Mouse (Mus musculus): ENCODE measurements around the gene Nfkbib. TPM values are rescaled to one million over a fixed set of nuclear protein-coding genes. Genes with fewer than 3 reads are reported as not detected.

Gene Nfkbib
- polyA plus RNA-seq, 1 experiment = 13.8 TPM

DNA sequence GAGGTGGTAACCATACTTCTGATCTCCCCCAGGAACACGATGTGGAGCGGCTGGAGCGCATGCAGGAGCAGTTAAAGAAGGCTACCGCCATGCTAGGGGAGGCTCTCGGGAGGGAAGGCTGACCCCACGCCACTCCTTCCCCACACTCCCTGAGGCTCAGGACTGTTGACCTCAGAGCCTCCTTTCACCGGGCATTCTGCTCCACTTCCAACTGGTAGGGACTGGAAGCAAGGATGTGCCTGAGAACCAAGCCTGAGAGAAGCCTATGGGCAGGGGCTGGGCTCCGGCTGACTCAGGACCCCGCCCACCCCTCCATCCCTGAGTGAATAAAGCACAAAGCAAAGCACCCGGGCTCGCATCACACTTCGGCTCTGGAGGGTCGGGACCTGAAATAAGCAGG is 8.7 kb downstream of the Nfkbib start:
- no peaks in the 10 kb centered on the region for H3K4me1 ChIP-seq (ENCODE audit: control insufficient read depth, insufficient read depth, low read length)
- no peak overlapping the region for H3K27ac ChIP-seq (ENCODE audit: insufficient read depth, low read length)
- TF ChIP-seq CTCF (IDR thresholded peaks at IDR 0.05; ENCODE audit: borderline replicate concordance, insufficient read depth, low read length) (no peak), POLR2A (IDR thresholded peaks at IDR 0.05; ENCODE audit: low read depth, low read length) (no peak)
- H3K4me3 ChIP-seq (ENCODE audit: insufficient read depth, low read length) = no peak overlapping the region

DNA sequence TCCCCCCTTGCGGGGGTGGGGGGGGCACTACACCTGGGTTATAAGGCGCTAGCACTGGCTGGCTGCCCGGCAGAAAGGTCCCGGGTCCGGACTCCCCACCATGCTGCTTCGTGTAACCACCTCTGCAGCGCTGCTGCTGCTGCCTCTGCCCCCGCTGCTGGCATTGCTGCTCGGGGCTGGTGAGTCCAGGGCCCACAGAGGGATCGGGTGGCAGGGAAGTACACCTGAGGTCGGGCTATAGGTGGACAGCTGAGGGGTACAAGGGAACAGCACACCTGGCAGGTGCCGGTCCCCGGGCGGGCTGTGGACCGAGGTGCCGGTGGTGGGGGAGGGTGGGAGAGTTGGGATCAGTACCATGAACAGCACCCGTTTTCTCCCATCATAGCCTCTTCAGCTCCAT is 11.2 kb downstream of the Nfkbib start, which contains the start of gene Ccer2:
TSS of gene Ccer2 (plus strand) at position 96 of the 400 bp plus-strand sequence.
- H3K4me3 ChIP-seq (ENCODE audit: insufficient read depth, low read length) = no peak within 1 kb of the TSS
- no peak within 1 kb of the TSS for H3K27ac ChIP-seq (ENCODE audit: insufficient read depth, low read length)
- TF ChIP-seq POLR2A (IDR thresholded peaks at IDR 0.05; ENCODE audit: low read depth, low read length) (no peak), CTCF (IDR thresholded peaks at IDR 0.05; ENCODE audit: borderline replicate concordance, insufficient read depth, low read length) (no peak)
- no peaks in the 10 kb centered on the region for H3K4me1 ChIP-seq (ENCODE audit: control insufficient read depth, insufficient read depth, low read length)

DNA sequence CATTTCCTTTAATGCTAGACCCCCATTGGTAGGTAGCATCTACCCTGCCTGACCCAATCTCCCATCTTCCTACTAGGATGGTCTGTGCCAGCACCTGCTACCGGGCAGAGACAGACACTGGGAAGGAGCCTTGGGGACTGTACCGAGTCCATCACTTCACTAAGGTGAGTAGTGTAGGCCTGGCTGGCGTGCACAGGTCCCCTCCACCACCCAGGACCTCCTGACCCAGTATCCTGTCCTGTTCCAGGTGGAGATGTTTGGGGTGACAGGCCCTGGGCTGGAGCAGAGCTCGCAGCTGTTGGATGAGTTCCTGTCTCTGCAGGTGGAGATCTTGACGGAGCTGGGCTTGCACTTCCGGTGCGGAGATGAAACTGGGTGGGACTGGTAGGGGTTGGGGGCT is 17.4 kb downstream of the Nfkbib start:
- Histone ChIP-seq H3K4me1 (ENCODE audit: control insufficient read depth, insufficient read depth, low read length) (no peaks in the 10 kb centered on the region), H3K4me3 (ENCODE audit: insufficient read depth, low read length) (no peak overlapping the region), H3K27ac (ENCODE audit: insufficient read depth, low read length) (no peak overlapping the region)
- TF ChIP-seq CTCF (IDR thresholded peaks at IDR 0.05; ENCODE audit: borderline replicate concordance, insufficient read depth, low read length) = no peak

- H3K4me3 ChIP-seq (ENCODE audit: insufficient read depth, low read length) = peak within 1 kb of the TSS; percentile 78
- no peaks in the 10 kb centered on the region for H3K4me1 ChIP-seq (ENCODE audit: control insufficient read depth, insufficient read depth, low read length)
- TF ChIP-seq POLR2A (IDR thresholded peaks at IDR 0.05; ENCODE audit: low read depth, low read length) = peak; percentile 86
- peak; percentile 61 for TF ChIP-seq CTCF (IDR thresholded peaks at IDR 0.05; ENCODE audit: borderline replicate concordance, insufficient read depth, low read length)
- H3K27ac ChIP-seq (ENCODE audit: insufficient read depth, low read length) = peak within 1 kb of the TSS; percentile 75
Measured at GRCm38 (mm10) chr7:28741709-28742438, 25.4 kb downstream of the Nfkbib start, which contains the start of the genes Mrps12 and Sars2. TSS of gene Mrps12 (minus strand) at chr7:28741820. TSS of gene Sars2 (plus strand) at chr7:28741992.

GRCm38 (mm10) chr7:28741368-28741708 is 26.0 kb downstream of the Nfkbib start:
- peak overlapping the region; percentile 22 for H3K27ac ChIP-seq (ENCODE audit: insufficient read depth, low read length)
- TF ChIP-seq POLR2A (IDR thresholded peaks at IDR 0.05; ENCODE audit: low read depth, low read length) (no peak), CTCF (IDR thresholded peaks at IDR 0.05; ENCODE audit: borderline replicate concordance, insufficient read depth, low read length) (no peak)

DNA sequence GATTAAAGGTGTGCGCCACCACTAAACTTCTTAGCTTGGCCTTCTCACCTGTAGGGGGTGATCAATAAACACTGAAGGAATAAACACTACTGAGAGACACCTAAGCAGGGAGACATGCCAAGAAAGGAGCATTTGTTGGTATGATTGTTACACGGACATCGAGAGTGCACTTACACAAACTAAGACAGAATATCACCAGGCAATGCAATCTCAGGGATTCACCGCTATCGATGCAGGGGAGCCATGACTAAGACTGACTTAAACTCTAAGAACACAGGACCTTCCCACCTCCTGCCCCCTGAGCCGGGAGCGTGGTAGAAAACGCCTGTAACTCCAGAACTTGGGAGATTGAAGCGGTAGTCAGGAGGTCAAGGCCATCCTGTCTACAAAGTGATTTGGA is 26.4 kb downstream of the Nfkbib start:
- peak overlapping the region; percentile 22; the same call in 1 of the 2 replicates for H3K27ac ChIP-seq (ENCODE audit: insufficient read depth, low read length)
- H3K4me1 ChIP-seq (ENCODE audit: control insufficient read depth, insufficient read depth, low read length) = no peaks in the 10 kb centered on the region
- TF ChIP-seq CTCF (IDR thresholded peaks at IDR 0.05; ENCODE audit: borderline replicate concordance, insufficient read depth, low read length) (no peak), POLR2A (IDR thresholded peaks at IDR 0.05; ENCODE audit: low read depth, low read length) (no peak)
- H3K4me3 ChIP-seq (ENCODE audit: insufficient read depth, low read length) = peak overlapping the region; percentile 78

More at GRCm38 (mm10) chr7:28741368-28741708, 26.0 kb downstream of the Nfkbib start:
- peak overlapping the region; percentile 78 for H3K4me3 ChIP-seq (ENCODE audit: insufficient read depth, low read length)
- no peaks in the 10 kb centered on the region for H3K4me1 ChIP-seq (ENCODE audit: control insufficient read depth, insufficient read depth, low read length)

DNA sequence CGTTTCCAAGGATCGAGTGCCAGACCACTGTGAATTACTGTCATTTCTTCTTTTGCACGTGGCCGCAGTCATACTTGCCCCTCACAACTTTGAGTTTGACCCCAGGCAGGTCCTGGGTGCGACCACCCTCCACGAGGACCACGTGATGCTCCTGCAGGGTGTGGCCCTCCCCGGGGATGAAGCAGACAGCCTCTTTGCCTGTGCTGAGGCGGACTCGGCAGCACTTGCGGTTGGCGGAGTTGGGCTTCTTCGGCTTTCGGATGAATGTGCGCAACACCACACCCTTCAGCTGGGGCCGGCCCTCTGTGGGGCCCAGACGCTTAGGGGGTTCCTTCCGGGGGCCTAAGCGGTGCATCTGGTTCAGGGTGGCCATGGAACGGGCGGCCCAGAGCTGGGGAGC is 27.5 kb downstream of the Nfkbib start:
- no peak overlapping the region for H3K4me3 ChIP-seq (ENCODE audit: insufficient read depth, low read length)
- H3K27ac ChIP-seq (ENCODE audit: insufficient read depth, low read length) = no peak overlapping the region
- H3K4me1 ChIP-seq (ENCODE audit: control insufficient read depth, insufficient read depth, low read length) = no peaks in the 10 kb centered on the region
- TF ChIP-seq CTCF (IDR thresholded peaks at IDR 0.05; ENCODE audit: borderline replicate concordance, insufficient read depth, low read length) (no peak), POLR2A (IDR thresholded peaks at IDR 0.05; ENCODE audit: low read depth, low read length) (no peak)

- TF ChIP-seq POLR2A (IDR thresholded peaks at IDR 0.05; ENCODE audit: low read depth, low read length) (no peak), CTCF (IDR thresholded peaks at IDR 0.05; ENCODE audit: borderline replicate concordance, insufficient read depth, low read length) (no peak)
- no peaks in the 10 kb centered on the region for H3K4me1 ChIP-seq (ENCODE audit: control insufficient read depth, insufficient read depth, low read length)
- H3K4me3 ChIP-seq (ENCODE audit: insufficient read depth, low read length) = no peak overlapping the region
- no peak overlapping the region for H3K27ac ChIP-seq (ENCODE audit: insufficient read depth, low read length)
Measured at GRCm38 (mm10) chr7:28735701-28736100, 31.6 kb downstream of the Nfkbib start.

- no peak overlapping the region for H3K4me3 ChIP-seq (ENCODE audit: insufficient read depth, low read length)
- H3K27ac ChIP-seq (ENCODE audit: insufficient read depth, low read length) = no peak overlapping the region
- H3K4me1 ChIP-seq (ENCODE audit: control insufficient read depth, insufficient read depth, low read length) = no peaks in the 10 kb centered on the region
- no peak for TF ChIP-seq CTCF (IDR thresholded peaks at IDR 0.05; ENCODE audit: borderline replicate concordance, insufficient read depth, low read length)
- no peak for TF ChIP-seq POLR2A (IDR thresholded peaks at IDR 0.05; ENCODE audit: low read depth, low read length)
Measured at GRCm38 (mm10) chr7:28733211-28733610, 34.1 kb downstream of the Nfkbib start.

- H3K4me1 ChIP-seq (ENCODE audit: control insufficient read depth, insufficient read depth, low read length) = no peaks in the 10 kb centered on the region
- TF ChIP-seq CTCF (IDR thresholded peaks at IDR 0.05; ENCODE audit: borderline replicate concordance, insufficient read depth, low read length) (no peak), POLR2A (IDR thresholded peaks at IDR 0.05; ENCODE audit: low read depth, low read length) (no peak)
- H3K27ac ChIP-seq (ENCODE audit: insufficient read depth, low read length) = no peak overlapping the region
- no peak overlapping the region for H3K4me3 ChIP-seq (ENCODE audit: insufficient read depth, low read length)
Measured at GRCm38 (mm10) chr7:28732341-28733142, 34.8 kb downstream of the Nfkbib start.

Data from embryonic fibroblast, embryonic 13.5 days (primary cell).